Mouse (Mus musculus): ENCODE results near the gene Wnt4. TPM values are rescaled to one million over a fixed set of nuclear protein-coding genes. Genes with fewer than 3 reads are reported as not detected.

The Wnt4 gene
- total RNA-seq, 2 experiments from 2014 or later = 0.98 TPM; not detected in 1

Other genes with a start within 250 kb of the Wnt4 start
- gene Zbtb40, start 228.7 kb upstream of the Wnt4 start, total RNA-seq (2015; ENCODE audit: low replicate concordance) = 6.1 and 10.5 TPM in 2 replicates
- gene Zbtb40, start 228.7 kb upstream of the Wnt4 start, total RNA-seq (2017; ENCODE audit: low replicate concordance) = 2.3 and 6.2 TPM in 2 replicates
- 284 and 321 TPM in 2 replicates for gene Cdc42, start 80.2 kb downstream of the Wnt4 start, total RNA-seq (2015; ENCODE audit: low replicate concordance)
- gene Cdc42, start 80.2 kb downstream of the Wnt4 start, total RNA-seq (2017; ENCODE audit: low replicate concordance) = 140 and 178 TPM in 2 replicates
- gene Cela3a, start 132.3 kb downstream of the Wnt4 start, total RNA-seq (2015; ENCODE audit: low replicate concordance) = not detected in 2 replicates
- gene Cela3a, start 132.3 kb downstream of the Wnt4 start, total RNA-seq (2017; ENCODE audit: low replicate concordance) = not detected in 2 replicates
- gene Cela3b, start 153.1 kb downstream of the Wnt4 start, total RNA-seq (2015; ENCODE audit: low replicate concordance) = not detected in 2 replicates
- gene Cela3b, start 153.1 kb downstream of the Wnt4 start, total RNA-seq (2017; ENCODE audit: low replicate concordance) = not detected in 2 replicates
- not detected in 2 replicates for gene 1700013G24Rik, start 175.8 kb downstream of the Wnt4 start, total RNA-seq (2015; ENCODE audit: low replicate concordance)
- gene 1700013G24Rik, start 175.8 kb downstream of the Wnt4 start, total RNA-seq (2017; ENCODE audit: low replicate concordance) = not detected in 2 replicates
- gene Hspg2, start 191.3 kb downstream of the Wnt4 start, total RNA-seq (2015; ENCODE audit: low replicate concordance) = not detected in 2 replicates
- 0.13 TPM in 1 of 2 replicates, not detected in the other for gene Hspg2, start 191.3 kb downstream of the Wnt4 start, total RNA-seq (2017; ENCODE audit: low replicate concordance)